Mouse (Mus musculus): ENCODE data around the gene Il1b.

The Il1b gene

GRCm38 (mm10) chr2:129371039-129371438, at the start of gene Il1b:
Gene Il1b (minus strand): TSS chr2:129371139.
- DNase-seq (ENCODE audit: low read depth, low spot score) = no peak

DNA sequence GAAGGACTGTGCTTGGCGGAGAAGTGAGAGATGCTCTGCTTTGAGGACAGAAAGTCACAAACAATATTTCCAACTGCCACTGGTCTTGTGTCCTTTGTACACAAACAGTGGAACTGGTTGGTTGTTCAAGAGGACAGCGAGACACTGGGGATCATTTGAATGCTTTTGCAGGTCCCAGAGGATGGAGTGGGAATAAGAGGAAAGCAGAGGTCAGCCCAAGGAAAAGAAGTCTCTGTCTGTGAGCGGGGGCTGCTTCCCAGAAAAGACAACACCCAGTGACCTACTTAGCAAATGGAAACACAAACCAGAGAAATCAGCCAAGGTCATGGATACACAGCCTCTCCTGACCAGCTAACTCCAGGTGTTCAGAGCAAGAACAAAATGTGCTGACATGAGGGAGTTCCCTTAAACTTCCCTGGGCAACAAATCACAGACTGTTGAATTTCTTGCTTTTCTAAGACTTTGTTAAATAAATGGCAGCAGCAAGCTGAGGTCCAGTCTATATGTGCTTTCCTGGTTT, 48.5 kb upstream of the Il1b start:
- no peak for DNase-seq (ENCODE audit: low read depth, low spot score)

GRCm38 (mm10) chr2:129414593-129414992, 43.7 kb upstream of the Il1b start:
- DNase-seq (ENCODE audit: low read depth, low spot score) = no peak

DNA sequence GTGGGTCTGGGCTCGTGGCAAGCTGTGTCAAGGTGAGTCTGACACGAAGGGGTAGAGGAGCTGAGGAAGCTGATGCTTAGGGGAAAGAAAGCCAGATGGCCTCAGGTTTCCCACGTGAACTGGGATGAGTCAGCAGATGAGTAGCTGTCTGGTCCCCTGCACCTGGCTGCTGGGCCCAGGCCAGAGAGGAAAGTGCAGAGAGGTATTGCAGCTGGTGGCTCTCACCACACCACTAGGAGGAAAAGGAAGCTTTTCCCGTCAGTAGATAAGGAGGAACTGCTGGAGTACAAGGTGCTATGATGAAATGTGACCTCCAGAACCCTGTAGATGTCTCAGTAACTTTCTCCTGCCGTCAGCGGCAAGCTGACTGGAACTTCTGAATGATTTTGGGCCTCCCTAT, 42.5 kb upstream of the Il1b start:
- no peak for DNase-seq (ENCODE audit: low read depth, low spot score)

DNA sequence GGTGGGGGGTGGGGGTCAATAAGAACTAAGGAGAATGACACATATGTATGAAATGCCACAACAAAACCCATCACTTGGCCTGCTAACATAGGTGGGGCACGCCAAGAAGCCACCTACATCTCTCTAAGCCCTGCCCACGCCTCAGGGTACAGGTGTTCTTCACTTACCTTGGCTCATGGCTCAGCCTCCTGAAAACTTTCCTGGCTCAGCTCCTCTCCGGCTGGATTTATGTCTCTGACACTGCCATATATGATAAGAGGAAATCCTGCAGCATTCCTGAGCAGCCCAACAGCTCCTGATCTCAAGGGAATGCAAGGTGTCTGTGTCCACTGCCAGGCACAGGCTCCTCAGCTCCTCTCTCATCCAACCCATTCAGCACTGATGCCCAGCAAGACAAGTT, 40.7 kb upstream of the Il1b start:
- DNase-seq (ENCODE audit: low read depth, low spot score) = no peak

DNA sequence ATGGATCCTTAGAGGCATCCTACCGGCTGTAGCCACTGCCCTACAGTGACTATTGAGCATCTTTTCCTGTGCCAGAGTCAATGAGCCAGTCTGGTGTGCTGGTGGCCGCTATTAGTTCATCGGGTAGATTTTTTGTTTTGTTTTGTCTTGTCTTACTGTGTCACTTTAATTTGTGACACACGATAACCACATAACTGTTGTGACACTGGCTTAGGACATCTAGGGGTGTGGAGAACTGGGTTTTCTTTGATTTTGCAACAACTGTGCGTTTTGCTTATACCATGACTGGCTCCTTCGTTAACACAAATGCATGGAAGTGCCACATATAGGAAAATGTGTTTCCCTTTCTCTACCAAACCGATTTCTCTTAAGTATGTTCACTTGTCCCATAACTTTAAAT, 39.4 kb upstream of the Il1b start:
- no peak for DNase-seq (ENCODE audit: low read depth, low spot score)

- peak; percentile 38 for DNase-seq (ENCODE audit: low read depth, low spot score)
These were observed 37.5 kb upstream of the Il1b start for GRCm38 (mm10) chr2:129408476-129408875.

DNA sequence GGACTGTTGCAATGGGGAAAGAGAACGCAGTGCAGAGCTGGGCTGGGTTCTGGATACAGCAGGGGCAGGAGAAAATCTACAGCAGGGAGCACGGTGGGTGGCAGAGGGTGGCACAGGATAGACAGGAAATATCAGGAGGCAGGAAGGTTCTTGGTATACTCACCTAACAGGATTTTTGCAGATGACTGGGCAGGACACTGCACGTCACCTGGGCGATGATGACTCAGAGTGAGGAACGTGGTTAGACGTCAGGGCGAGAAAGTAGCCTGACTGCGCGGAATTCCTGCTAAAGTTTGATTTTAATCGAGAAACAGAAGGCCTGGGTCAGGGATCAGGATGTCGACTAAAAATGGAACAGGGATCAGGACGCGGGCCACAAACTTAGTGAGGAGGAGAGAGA, 36.7 kb upstream of the Il1b start:
- DNase-seq (ENCODE audit: low read depth, low spot score) = no peak

DNA sequence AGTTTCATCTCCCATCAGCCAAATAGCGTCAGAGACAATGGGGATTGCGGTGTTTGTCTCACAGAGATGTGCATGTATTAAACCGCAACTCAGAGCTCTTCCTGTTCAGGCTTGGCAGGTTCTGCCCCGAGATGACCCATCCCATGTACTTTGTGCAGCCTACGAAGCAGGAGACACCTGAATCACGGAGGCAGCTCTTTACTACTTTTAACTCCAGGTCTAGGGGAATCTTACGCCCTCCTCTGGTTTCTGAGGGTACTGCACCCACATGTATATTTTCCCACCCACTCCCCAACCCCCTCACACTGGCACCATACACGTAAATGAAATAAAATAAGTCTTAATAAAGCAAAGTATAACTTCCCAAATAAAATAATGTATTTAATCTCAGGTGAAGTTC, 35.6 kb upstream of the Il1b start:
- no peak for DNase-seq (ENCODE audit: low read depth, low spot score)

DNA sequence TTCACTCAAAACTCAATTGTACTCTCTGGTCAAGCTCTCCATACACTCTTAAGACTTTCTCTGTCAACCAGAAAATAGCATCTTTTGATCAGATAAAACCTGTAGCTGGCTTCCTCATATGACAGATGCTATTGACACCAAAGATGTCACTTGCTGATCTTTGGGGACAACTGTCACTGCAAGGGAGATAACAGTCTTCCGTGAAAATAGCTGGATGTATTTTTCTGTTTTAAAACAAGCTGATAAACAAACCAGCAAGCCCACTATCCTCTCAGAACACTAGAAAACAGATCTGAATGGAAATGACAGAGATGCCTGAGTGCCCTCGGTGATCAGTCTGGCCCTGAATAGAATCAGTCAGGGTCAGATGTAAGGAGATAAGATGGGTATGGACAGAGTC, 32.8 kb upstream of the Il1b start:
- no peak for DNase-seq (ENCODE audit: low read depth, low spot score)

DNA sequence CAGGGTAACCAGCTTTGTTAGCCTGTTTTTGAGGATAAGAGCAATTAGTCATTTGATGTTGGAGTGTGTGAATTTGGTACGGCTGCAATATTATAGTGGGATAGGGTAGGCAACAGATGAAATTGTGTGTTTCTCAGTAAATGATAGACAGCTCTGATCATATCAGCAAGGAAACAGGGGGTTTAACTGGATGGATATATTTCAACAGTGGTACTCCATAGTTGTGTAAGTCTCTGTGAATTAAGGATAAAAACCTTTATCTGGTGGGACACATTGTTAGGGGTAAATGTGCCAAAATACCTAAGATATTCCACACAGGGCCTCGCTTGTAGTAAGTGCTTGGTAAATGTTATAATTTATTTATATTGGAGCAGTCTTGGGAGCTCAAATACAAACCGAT, 31.4 kb upstream of the Il1b start:
- DNase-seq (ENCODE audit: low read depth, low spot score) = no peak

- no peak for DNase-seq (ENCODE audit: low read depth, low spot score)
These were observed 30.9 kb upstream of the Il1b start for GRCm38 (mm10) chr2:129401803-129402202.

GRCm38 (mm10) chr2:129398176-129398575, 27.2 kb upstream of the Il1b start:
- no peak for DNase-seq (ENCODE audit: low read depth, low spot score)

DNA sequence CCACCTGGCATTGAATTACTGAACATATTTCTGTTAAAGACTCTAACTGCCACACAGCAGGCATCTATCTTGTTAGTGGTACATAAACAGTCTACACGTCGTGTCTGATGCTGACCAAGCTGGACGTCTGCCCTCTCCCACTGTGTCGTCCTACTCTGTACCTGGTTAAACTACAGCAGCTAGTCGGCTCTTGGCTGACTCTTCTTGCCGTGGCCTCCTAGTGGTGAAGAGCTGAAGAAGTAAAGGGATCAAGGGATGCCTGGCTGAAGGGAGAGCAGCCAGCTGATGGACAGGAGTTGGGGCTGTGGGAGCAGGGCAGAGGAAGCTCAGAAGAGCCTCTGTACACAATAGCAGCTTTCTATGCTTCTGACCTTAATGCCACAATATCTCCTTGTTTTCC, 22.6 kb upstream of the Il1b start:
- DNase-seq (ENCODE audit: low read depth, low spot score) = no peak

GRCm38 (mm10) chr2:129390161-129390560, 19.2 kb upstream of the Il1b start:
- DNase-seq (ENCODE audit: low read depth, low spot score) = no peak

DNA sequence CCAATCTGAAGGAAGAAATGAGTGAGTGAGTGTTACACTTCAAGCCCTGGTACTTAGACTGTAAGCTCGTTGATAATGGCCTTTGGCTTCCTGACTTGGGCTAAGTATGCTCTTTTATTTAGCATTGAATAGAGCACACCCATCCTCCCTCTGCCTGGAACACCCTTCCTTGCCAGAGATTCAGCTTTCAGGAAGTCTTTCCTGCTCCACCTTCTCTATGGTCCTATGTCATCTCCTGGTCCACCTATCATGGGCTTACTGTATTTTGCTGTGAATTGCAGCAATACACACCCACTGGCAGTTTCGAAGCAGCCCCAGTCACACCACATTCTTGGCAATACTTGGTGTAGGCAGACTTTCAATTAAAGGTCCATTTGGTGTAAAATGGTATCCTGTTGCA, 18.4 kb upstream of the Il1b start:
- no peak for DNase-seq (ENCODE audit: low read depth, low spot score)

GRCm38 (mm10) chr2:129385331-129385730, 14.4 kb upstream of the Il1b start:
- DNase-seq (ENCODE audit: low read depth, low spot score) = no peak

DNA sequence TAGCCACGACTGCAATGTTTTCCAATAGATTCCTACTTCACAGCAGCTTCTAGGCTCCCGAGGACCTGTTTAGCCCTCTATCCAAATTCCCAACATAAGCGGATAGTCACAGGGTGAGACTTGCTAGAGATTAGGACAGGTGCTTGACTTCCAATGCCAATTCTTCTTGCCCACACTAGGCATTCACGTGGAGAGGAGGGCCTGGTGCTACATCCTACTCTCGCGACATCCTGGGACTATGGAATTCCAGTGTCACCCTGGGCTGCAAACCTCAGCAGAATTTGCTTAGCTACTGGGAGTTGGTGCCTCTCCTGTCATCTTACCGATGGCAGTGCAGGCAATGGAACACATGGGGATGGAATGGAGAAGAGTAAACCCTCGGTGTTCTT, 13.3 kb upstream of the Il1b start:
- no peak for DNase-seq (ENCODE audit: low read depth, low spot score)

DNA sequence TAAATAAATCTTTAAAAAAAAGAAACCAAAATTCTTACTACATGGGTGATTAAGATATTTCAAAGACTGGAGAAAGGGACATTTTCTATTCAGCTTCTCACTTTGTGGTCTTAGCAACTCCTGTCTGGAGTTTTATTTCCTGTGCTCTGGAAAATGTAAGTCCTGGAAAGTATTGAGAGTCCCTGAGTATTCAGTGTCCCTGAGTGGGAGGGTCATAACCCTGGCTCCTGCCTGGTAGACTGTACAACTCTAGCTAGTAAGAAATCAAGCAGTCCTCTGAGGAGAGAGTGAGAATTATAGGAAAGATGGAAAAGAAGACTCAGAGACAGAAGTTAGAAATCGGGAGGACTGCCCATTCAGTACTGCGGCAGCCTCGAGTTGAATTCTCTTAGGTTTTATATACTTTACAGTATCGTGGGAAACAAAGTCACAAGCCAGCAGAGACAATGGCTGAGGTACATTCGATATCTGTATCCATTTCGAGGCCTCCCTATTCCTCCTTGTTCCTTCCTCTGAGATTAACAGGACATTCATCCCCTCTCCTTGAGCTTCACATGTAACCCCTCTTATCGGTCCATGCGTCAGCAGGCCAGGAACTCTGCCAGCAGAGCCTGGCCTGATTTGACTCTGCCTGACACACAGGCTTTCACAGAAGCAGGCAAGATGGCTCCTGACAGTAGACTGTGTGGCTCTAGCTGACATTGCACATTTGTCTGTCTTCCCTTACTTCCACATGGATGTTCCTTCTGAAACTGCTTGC, 12.8 kb upstream of the Il1b start:
- no peak for DNase-seq (ENCODE audit: low read depth, low spot score)

DNA sequence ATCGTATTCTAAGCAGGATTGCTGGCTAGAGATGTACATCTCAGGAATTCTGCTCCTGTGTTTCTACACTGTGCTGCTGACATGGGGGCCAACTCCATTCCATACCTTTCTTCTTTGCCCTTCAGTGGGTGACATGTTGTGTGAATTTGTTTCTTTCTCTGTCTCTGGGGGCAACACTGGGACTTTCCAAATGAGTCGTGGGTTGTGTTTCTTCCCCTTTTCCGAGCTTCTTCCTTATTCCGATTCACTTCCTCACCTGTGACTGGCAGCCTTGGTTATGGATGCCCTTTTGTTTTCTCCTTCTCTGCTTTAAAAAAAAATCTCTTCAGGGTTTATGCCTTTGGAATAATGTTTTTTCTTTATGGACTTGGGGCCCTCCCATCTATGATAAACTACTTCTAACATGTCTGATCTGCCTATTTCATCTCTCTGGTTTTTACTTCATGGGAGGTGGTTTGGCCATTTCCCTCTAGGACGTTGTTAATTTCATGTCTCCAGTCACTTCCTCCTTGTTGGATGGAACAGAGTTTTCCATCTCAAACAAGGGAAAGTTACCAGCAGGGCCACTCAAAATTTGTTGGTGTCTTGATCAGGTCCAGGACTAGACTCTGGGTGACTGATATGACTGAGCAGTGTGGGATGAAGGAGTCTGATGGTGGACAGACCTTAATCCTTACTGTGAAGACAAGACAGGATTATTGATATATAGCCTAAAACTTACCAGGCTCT, 10.0 kb upstream of the Il1b start:
- DNase-seq (ENCODE audit: low read depth, low spot score) = no peak

GRCm38 (mm10) chr2:129380211-129380610, 9.3 kb upstream of the Il1b start:
- DNase-seq (ENCODE audit: low read depth, low spot score) = no peak

- no peak for DNase-seq (ENCODE audit: low read depth, low spot score)
These were observed 2.4 kb upstream of the Il1b start for GRCm38 (mm10) chr2:129373307-129373706.

GRCm38 (mm10) chr2:129369615-129370014, 1.3 kb downstream of the Il1b start:
- DNase-seq (ENCODE audit: low read depth, low spot score) = no peak
